Mouse (Mus musculus): ENCODE results near the gene Gpr35. TPM values are rescaled to one million over a fixed set of nuclear protein-coding genes. Genes with fewer than 3 reads are reported as not detected.
"Not testable (repeated sequence)": the region's sequence is repeated elsewhere in the genome, so short reads cannot be mapped to it uniquely, and the experiment has no call there.

The Gpr35 gene
- polyA plus RNA-seq, 1 experiment from 2014 or later: 0.09 TPM

- 79% methylated on average over 3 of the region's 3 CpGs for WGBS (ENCODE audit: insufficient replicate concordance)
- Histone ChIP-seq H3K36me3 (ENCODE audit: control insufficient read depth, insufficient read depth, low read length) (peaks cover 11% of the 10 kb centered on the region), H3K4me2 (no peak overlapping the region), H3K4me3 (ENCODE audit: low read depth, low read length) (no peak overlapping the region), H3K4me1 (ENCODE audit: control insufficient read depth, insufficient read depth, low read length) (peaks cover 11% of the 10 kb centered on the region), H3K9me3 (replicated peaks; ENCODE audit: control insufficient read depth, low read length) (no peaks in the 10 kb centered on the region; the same call in 1 of the 2 replicates), H3K27me3 (ENCODE audit: control insufficient read depth, insufficient read depth, low read length) (no peaks in the 10 kb centered on the region), H3K27ac (ENCODE audit: low read depth, low read length) (no peak overlapping the region), H3K9ac (ENCODE audit: low read depth, low read length) (no peak overlapping the region)
- no peak for ATAC-seq (replicated peaks; ENCODE audit: insufficient number of reproducible peaks, low FRiP score, low TSS enrichment)
These were observed 14.2 kb upstream of the Gpr35 start for GRCm38 (mm10) chr1:92936467-92936866.

GRCm38 (mm10) chr1:92937797-92938196 is 12.9 kb upstream of the Gpr35 start:
- H3K36me3 ChIP-seq (ENCODE audit: control insufficient read depth, insufficient read depth, low read length): peaks cover 11% of the 10 kb centered on the region
- H3K27me3 ChIP-seq (ENCODE audit: control insufficient read depth, insufficient read depth, low read length): no peaks in the 10 kb centered on the region
- no peak for ATAC-seq (replicated peaks; ENCODE audit: insufficient number of reproducible peaks, low FRiP score, low TSS enrichment)
- WGBS (ENCODE audit: insufficient replicate concordance): 84% methylated on average over 3 of the region's 3 CpGs
- no peak overlapping the region for H3K4me2 ChIP-seq
- no peaks in the 10 kb centered on the region; the same call in 1 of the 2 replicates for H3K9me3 ChIP-seq (replicated peaks; ENCODE audit: control insufficient read depth, low read length)
- no peak overlapping the region for H3K9ac ChIP-seq (ENCODE audit: low read depth, low read length)
- H3K27ac ChIP-seq (ENCODE audit: low read depth, low read length): no peak overlapping the region
- peaks cover 11% of the 10 kb centered on the region for H3K4me1 ChIP-seq (ENCODE audit: control insufficient read depth, insufficient read depth, low read length)
- no peak overlapping the region for H3K4me3 ChIP-seq (ENCODE audit: low read depth, low read length)

GRCm38 (mm10) chr1:92939746-92940145 is 10.9 kb upstream of the Gpr35 start:
- WGBS (ENCODE audit: insufficient replicate concordance): 90% methylated on average over 4 of the region's 4 CpGs
- Histone ChIP-seq H3K4me2 (no peak overlapping the region), H3K9ac (ENCODE audit: low read depth, low read length) (no peak overlapping the region), H3K36me3 (ENCODE audit: control insufficient read depth, insufficient read depth, low read length) (peaks cover 17% of the 10 kb centered on the region), H3K27me3 (ENCODE audit: control insufficient read depth, insufficient read depth, low read length) (no peaks in the 10 kb centered on the region), H3K4me1 (ENCODE audit: control insufficient read depth, insufficient read depth, low read length) (peaks cover 11% of the 10 kb centered on the region), H3K4me3 (ENCODE audit: low read depth, low read length) (no peak overlapping the region), H3K9me3 (replicated peaks; ENCODE audit: control insufficient read depth, low read length) (no peaks in the 10 kb centered on the region), H3K27ac (ENCODE audit: low read depth, low read length) (no peak overlapping the region)
- no peak for ATAC-seq (replicated peaks; ENCODE audit: insufficient number of reproducible peaks, low FRiP score, low TSS enrichment)

GRCm38 (mm10) chr1:92943219-92943989 is 7.3 kb upstream of the Gpr35 start:
- WGBS (ENCODE audit: insufficient replicate concordance): 88% methylated on average over 19 of the region's 19 CpGs
- H3K36me3 ChIP-seq (ENCODE audit: control insufficient read depth, insufficient read depth, low read length): peaks cover 27% of the 10 kb centered on the region
- no peaks in the 10 kb centered on the region for H3K4me1 ChIP-seq (ENCODE audit: control insufficient read depth, insufficient read depth, low read length)
- no peak overlapping the region for H3K27ac ChIP-seq (ENCODE audit: low read depth, low read length)
- no peak overlapping the region for H3K4me2 ChIP-seq
- H3K9me3 ChIP-seq (replicated peaks; ENCODE audit: control insufficient read depth, low read length): no peaks in the 10 kb centered on the region
- H3K27me3 ChIP-seq (ENCODE audit: control insufficient read depth, insufficient read depth, low read length): no peaks in the 10 kb centered on the region
- no peak overlapping the region for H3K4me3 ChIP-seq (ENCODE audit: low read depth, low read length)
- H3K9ac ChIP-seq (ENCODE audit: low read depth, low read length): no peak overlapping the region
- no peak for ATAC-seq (replicated peaks; ENCODE audit: insufficient number of reproducible peaks, low FRiP score, low TSS enrichment)

- no peaks in the 10 kb centered on the region for H3K27me3 ChIP-seq (ENCODE audit: control insufficient read depth, insufficient read depth, low read length)
- H3K36me3 ChIP-seq (ENCODE audit: control insufficient read depth, insufficient read depth, low read length): peaks cover 15% of the 10 kb centered on the region; the same call in 1 of the 2 replicates
- H3K4me1 ChIP-seq (ENCODE audit: control insufficient read depth, insufficient read depth, low read length): no peaks in the 10 kb centered on the region
- H3K9ac ChIP-seq (ENCODE audit: low read depth, low read length): no peak overlapping the region
- H3K4me3 ChIP-seq (ENCODE audit: low read depth, low read length): no peak overlapping the region
- 98% methylated on average over 3 of the region's 3 CpGs for WGBS (ENCODE audit: insufficient replicate concordance)
- H3K27ac ChIP-seq (ENCODE audit: low read depth, low read length): no peak overlapping the region
- ATAC-seq (replicated peaks; ENCODE audit: insufficient number of reproducible peaks, low FRiP score, low TSS enrichment): no peak
- H3K9me3 ChIP-seq (replicated peaks; ENCODE audit: control insufficient read depth, low read length): no peaks in the 10 kb centered on the region
- no peak overlapping the region for H3K4me2 ChIP-seq
These were observed 2.7 kb upstream of the Gpr35 start for GRCm38 (mm10) chr1:92947966-92948365.

GRCm38 (mm10) chr1:92949426-92949825 is 1.2 kb upstream of the Gpr35 start:
- Histone ChIP-seq H3K27ac (ENCODE audit: low read depth, low read length) (no peak overlapping the region), H3K27me3 (ENCODE audit: control insufficient read depth, insufficient read depth, low read length) (no peaks in the 10 kb centered on the region), H3K4me2 (no peak overlapping the region), H3K4me3 (ENCODE audit: low read depth, low read length) (no peak overlapping the region), H3K9ac (ENCODE audit: low read depth, low read length) (no peak overlapping the region), H3K36me3 (ENCODE audit: control insufficient read depth, insufficient read depth, low read length) (peaks cover 12% of the 10 kb centered on the region; the same call in 1 of the 2 replicates), H3K9me3 (replicated peaks; ENCODE audit: control insufficient read depth, low read length) (no peaks in the 10 kb centered on the region), H3K4me1 (ENCODE audit: control insufficient read depth, insufficient read depth, low read length) (no peaks in the 10 kb centered on the region)
- 59% methylated on average over 6 of the region's 6 CpGs for WGBS (ENCODE audit: insufficient replicate concordance)
- no peak for ATAC-seq (replicated peaks; ENCODE audit: insufficient number of reproducible peaks, low FRiP score, low TSS enrichment)

- ATAC-seq (replicated peaks; ENCODE audit: insufficient number of reproducible peaks, low FRiP score, low TSS enrichment): no peak
- WGBS (ENCODE audit: insufficient replicate concordance): 69% methylated on average over 2 of the region's 2 CpGs
- H3K9me3 ChIP-seq (replicated peaks; ENCODE audit: control insufficient read depth, low read length): no peaks in the 10 kb centered on the region
These were observed 3.0 kb downstream of the Gpr35 start for GRCm38 (mm10) chr1:92953641-92954040.

GRCm38 (mm10) chr1:92956571-92957335 is 6.1 kb downstream of the Gpr35 start:
- 5% methylated on average over 11 of the region's 11 CpGs for WGBS (ENCODE audit: insufficient replicate concordance)
- H3K4me3 ChIP-seq (ENCODE audit: low read depth, low read length): 0 out of 2 replicates have a peak overlapping the region, but pooled peaks have one; percentile 14
- not testable (repeated sequence) for H3K9me3 ChIP-seq (replicated peaks; ENCODE audit: control insufficient read depth, low read length); H3K9ac ChIP-seq (ENCODE audit: low read depth, low read length); H3K27ac ChIP-seq (ENCODE audit: low read depth, low read length); H3K4me1 ChIP-seq (ENCODE audit: control insufficient read depth, insufficient read depth, low read length); H3K36me3 ChIP-seq (ENCODE audit: control insufficient read depth, insufficient read depth, low read length); H3K27me3 ChIP-seq (ENCODE audit: control insufficient read depth, insufficient read depth, low read length); ATAC-seq (replicated peaks; ENCODE audit: insufficient number of reproducible peaks, low FRiP score, low TSS enrichment)
- H3K4me2 ChIP-seq: peak overlapping the region; percentile 53

More at GRCm38 (mm10) chr1:92953641-92954040, 3.0 kb downstream of the Gpr35 start:
- Histone ChIP-seq H3K9ac (ENCODE audit: low read depth, low read length) (no peak overlapping the region), H3K4me1 (ENCODE audit: control insufficient read depth, insufficient read depth, low read length) (no peaks in the 10 kb centered on the region), H3K4me3 (ENCODE audit: low read depth, low read length) (no peak overlapping the region), H3K27me3 (ENCODE audit: control insufficient read depth, insufficient read depth, low read length) (no peaks in the 10 kb centered on the region), H3K4me2 (no peak overlapping the region), H3K36me3 (ENCODE audit: control insufficient read depth, insufficient read depth, low read length) (no peaks in the 10 kb centered on the region), H3K27ac (ENCODE audit: low read depth, low read length) (no peak overlapping the region)
